Mouse (Mus musculus) midbrain, embryonic 15.5 days (tissue): ENCODE data around the gene Ifit3. TPM values are rescaled to one million over a fixed set of nuclear protein-coding genes. Genes with fewer than 3 reads are reported as not detected.
"Not testable (repeated sequence)": the region's sequence is repeated elsewhere in the genome, so short reads cannot be mapped to it uniquely, and the experiment has no call there.

ENCODE experiments used
- ATAC-seq: fragments of 200-750 bp; cut with Nextera tagmentation; replicated peaks from 2 replicates; pipeline ENCODE4 v1.8.0; 2017; ENCODE audit warnings: moderate TSS enrichment
- H3K27ac ChIP-seq: fragments of 300-500 bp; sonication (generic); 2 replicates; pipeline ENCODE4 v1.5.1; 2015; ENCODE audit warnings: mild to moderate bottlenecking, inconsistent platforms
- H3K27me3 ChIP-seq: fragments of 300-500 bp; sonication (generic); replicated peaks from 2 replicates; pipeline ENCODE4 v1.6.1; 2015; ENCODE audit warnings: inconsistent platforms
- H3K36me3 ChIP-seq: fragments of 300-500 bp; sonication (generic); replicated peaks from 2 replicates; pipeline ENCODE4 v1.6.1; 2015; ENCODE audit warnings: inconsistent platforms
- H3K4me1 ChIP-seq: fragments of 300-500 bp; sonication (generic); 2 replicates; pipeline ENCODE4 v1.6.1; 2015; ENCODE audit warnings: inconsistent platforms
- H3K4me2 ChIP-seq: fragments of 300-500 bp; sonication (generic); 2 replicates; pipeline ENCODE4 v1.6.1; 2015; ENCODE audit warnings: inconsistent platforms, mild to moderate bottlenecking, moderate library complexity
- H3K4me3 ChIP-seq: fragments of 300-500 bp; sonication (generic); 2 replicates; pipeline ENCODE4 v1.5.1; 2015; ENCODE audit warnings: mild to moderate bottlenecking, inconsistent platforms
- H3K9ac ChIP-seq: fragments of 300-500 bp; sonication (generic); 2 replicates; pipeline ENCODE4 v1.6.1; 2015; ENCODE audit warnings: mild to moderate bottlenecking, inconsistent platforms
- H3K9me3 ChIP-seq: fragments of 300-500 bp; sonication (generic); 2 replicates; pipeline ENCODE4 v1.6.1; 2016; ENCODE audit warnings: inconsistent platforms
- WGBS: fragments of 180-500 bp; shearing (Covaris S2); methylation state at CpG from one replicate; pipeline ENCODE4 v1.1.7; 2015; ENCODE audit warnings: mixed read lengths; 5-methylcytosine and 5-hydroxymethylcytosine counted together
- polyA plus RNA-seq: library from polyadenylated mRNA; unstranded; fragments of >200 nt; fragmentation: Nextera tagmentation; extraction: Ambion mirVana; gene quantifications from 2 replicates; pipeline ENCODE4 v1.2.1, GENCODE M21; 2015

Gene Ifit3
- polyA plus RNA-seq, 1 experiment from 2014 or later, result 1.9 TPM

- 73% methylated on average over 3 of the region's 3 CpGs for WGBS
- not testable (repeated sequence) for ATAC-seq, H3K4me3 ChIP-seq, H3K9ac ChIP-seq, H3K27me3 ChIP-seq, H3K4me1 ChIP-seq, H3K27ac ChIP-seq, H3K9me3 ChIP-seq, H3K36me3 ChIP-seq, H3K4me2 ChIP-seq
Measured at GRCm38 (mm10) chr19:34594523-34594922, 11.2 kb downstream of the Ifit3 start.

GRCm38 (mm10) chr19:34596811-34597210, 13.5 kb downstream of the Ifit3 start:
- no peak overlapping the region for H3K9ac ChIP-seq
- no peak for ATAC-seq
- no peak overlapping the region for H3K4me2 ChIP-seq

GRCm38 (mm10) chr19:34598341-34598740, 15.0 kb downstream of the Ifit3 start:
- Histone ChIP-seq H3K4me1 (no peaks in the 10 kb centered on the region), H3K4me2 (no peak overlapping the region), H3K9me3 (no peaks in the 10 kb centered on the region), H3K27ac (no peak overlapping the region), H3K4me3 (no peak overlapping the region), H3K9ac (no peak overlapping the region), H3K27me3 (no peaks in the 10 kb centered on the region), H3K36me3 (no peaks in the 10 kb centered on the region)
- 75% methylated on average over 2 of the region's 2 CpGs for WGBS
- ATAC-seq, result no peak

More at GRCm38 (mm10) chr19:34596811-34597210, 13.5 kb downstream of the Ifit3 start:
- no peaks in the 10 kb centered on the region for H3K36me3 ChIP-seq
- H3K27ac ChIP-seq, result no peak overlapping the region
- H3K4me1 ChIP-seq, result no peaks in the 10 kb centered on the region
- no peaks in the 10 kb centered on the region for H3K27me3 ChIP-seq
- H3K9me3 ChIP-seq, result no peaks in the 10 kb centered on the region
- H3K4me3 ChIP-seq, result no peak overlapping the region

GRCm38 (mm10) chr19:34599250-34599649, 15.9 kb downstream of the Ifit3 start:
- H3K9me3 ChIP-seq, H3K9ac ChIP-seq, H3K36me3 ChIP-seq, H3K4me3 ChIP-seq, H3K27ac ChIP-seq, H3K4me1 ChIP-seq, ATAC-seq, H3K4me2 ChIP-seq, H3K27me3 ChIP-seq: not testable (repeated sequence)

- not testable (repeated sequence) for H3K27me3 ChIP-seq, H3K4me2 ChIP-seq, H3K4me3 ChIP-seq, H3K27ac ChIP-seq, ATAC-seq, H3K9me3 ChIP-seq, H3K4me1 ChIP-seq, H3K9ac ChIP-seq, H3K36me3 ChIP-seq
- WGBS, result 43% methylated on average over 1 of the region's 1 CpGs
Measured at GRCm38 (mm10) chr19:34601888-34602287, 18.6 kb downstream of the Ifit3 start, which contains the start of gene Ifit1bl1. TSS of gene Ifit1bl1 (minus strand) at chr19:34601956.

- Histone ChIP-seq H3K4me1 (no peaks in the 10 kb centered on the region), H3K9me3 (no peaks in the 10 kb centered on the region), H3K36me3 (no peaks in the 10 kb centered on the region), H3K4me3 (no peak overlapping the region), H3K9ac (no peak overlapping the region), H3K27me3 (no peaks in the 10 kb centered on the region), H3K27ac (no peak overlapping the region), H3K4me2 (no peak overlapping the region)
- ATAC-seq, result no peak
- WGBS, result 89% methylated on average over 3 of the region's 3 CpGs
Measured at GRCm38 (mm10) chr19:34605472-34605871, 22.1 kb downstream of the Ifit3 start.

GRCm38 (mm10) chr19:34607237-34608051, 24.1 kb downstream of the Ifit3 start, which contains the start of gene Ifit3b:
TSS of gene Ifit3b (plus strand) at chr19:34607970.
- 0 out of 2 replicates have a peak, but pooled peaks have one; percentile 38 for ATAC-seq
- not testable (repeated sequence) for H3K4me1 ChIP-seq, H3K27me3 ChIP-seq, H3K36me3 ChIP-seq, H3K4me2 ChIP-seq, H3K9me3 ChIP-seq, H3K9ac ChIP-seq, H3K4me3 ChIP-seq, H3K27ac ChIP-seq
- 60% methylated on average over 4 of the region's 4 CpGs for WGBS

GRCm38 (mm10) chr19:34610118-34610517, 26.8 kb downstream of the Ifit3 start:
- H3K4me1 ChIP-seq, H3K27ac ChIP-seq, H3K4me2 ChIP-seq, ATAC-seq, H3K9me3 ChIP-seq, H3K27me3 ChIP-seq, H3K4me3 ChIP-seq, H3K9ac ChIP-seq, H3K36me3 ChIP-seq: not testable (repeated sequence)
- WGBS, result 73% methylated on average over 3 of the region's 3 CpGs

- H3K9me3 ChIP-seq, H3K4me2 ChIP-seq, H3K27ac ChIP-seq, H3K36me3 ChIP-seq, H3K27me3 ChIP-seq, ATAC-seq, H3K9ac ChIP-seq, H3K4me1 ChIP-seq, H3K4me3 ChIP-seq: not testable (repeated sequence)
- WGBS, result 83% methylated on average over 6 of the region's 11 CpGs
Measured at GRCm38 (mm10) chr19:34612243-34613001, 29.1 kb downstream of the Ifit3 start.

GRCm38 (mm10) chr19:34620871-34621270, 37.5 kb downstream of the Ifit3 start:
- Histone ChIP-seq H3K4me2 (no peak overlapping the region), H3K36me3 (no peaks in the 10 kb centered on the region), H3K9me3 (no peaks in the 10 kb centered on the region), H3K4me3 (no peak overlapping the region), H3K4me1 (no peaks in the 10 kb centered on the region), H3K27ac (no peak overlapping the region), H3K27me3 (no peaks in the 10 kb centered on the region), H3K9ac (no peak overlapping the region)
- 95% methylated on average over 5 of the region's 5 CpGs for WGBS
- no peak for ATAC-seq

GRCm38 (mm10) chr19:34623781-34624180, 40.5 kb downstream of the Ifit3 start:
- no peak overlapping the region for H3K4me2 ChIP-seq
- no peak overlapping the region for H3K27ac ChIP-seq
- no peak overlapping the region for H3K4me3 ChIP-seq
- H3K9ac ChIP-seq, result no peak overlapping the region
- H3K4me1 ChIP-seq, result no peaks in the 10 kb centered on the region
- WGBS, result 93% methylated on average over 6 of the region's 6 CpGs
- H3K27me3 ChIP-seq, result no peaks in the 10 kb centered on the region
- H3K9me3 ChIP-seq, result no peaks in the 10 kb centered on the region
- ATAC-seq, result no peak
- H3K36me3 ChIP-seq, result no peaks in the 10 kb centered on the region

GRCm38 (mm10) chr19:34624663-34625062, 41.3 kb downstream of the Ifit3 start:
- no peak overlapping the region for H3K4me3 ChIP-seq
- H3K36me3 ChIP-seq, result no peaks in the 10 kb centered on the region
- H3K27me3 ChIP-seq, result no peaks in the 10 kb centered on the region
- ATAC-seq, result no peak
- no peak overlapping the region for H3K4me2 ChIP-seq
- no peaks in the 10 kb centered on the region for H3K4me1 ChIP-seq
- no peaks in the 10 kb centered on the region for H3K9me3 ChIP-seq
- H3K9ac ChIP-seq, result no peak overlapping the region
- H3K27ac ChIP-seq, result no peak overlapping the region
- WGBS, result 77% methylated on average over 4 of the region's 4 CpGs
